ENCODE assay signal across 10 mouse cellular contexts in genomic region chr4:138414725-138415124, GRCm38 (mm10). TPM values are rescaled to one million over a fixed set of nuclear protein-coding genes. Genes with fewer than 3 reads are reported as not detected.
DNase-seq lines count a peak whose midpoint lies in the region; ATAC-seq and TF ChIP-seq lines count a peak whose summit lies in the region.
"Had no signal": no experiment of that assay in that cellular context is flagged by ENCODE, and none has a peak within 500 bp of the region (broad histone marks: within the 10 kb centered on the region; RNA-seq: fewer than 3 reads in every experiment).

No protein-coding gene starts in this region.

- no peaks in the 10 kb centered on the region; the same call in 1 of the 2 replicates for H3K9me3 ChIP-seq in heart, embryonic 12.5 days (replicated peaks)
- H3K9me3 ChIP-seq: limb, embryonic 12.5 days; neural tube, embryonic 15.5 days had no signal

- H3K27me3 ChIP-seq in heart, embryonic 12.5 days (replicated peaks), result peaks cover 49% of the 10 kb centered on the region

- peaks cover 7% of the 10 kb centered on the region for H3K4me1 ChIP-seq in heart, embryonic 12.5 days (replicated peaks)
- H3K4me1 ChIP-seq: limb, embryonic 12.5 days had no signal

- no peak for ATAC-seq in heart, embryonic 12.5 days (ENCODE audit: insufficient number of reproducible peaks, low FRiP score)

- no peaks in the 10 kb centered on the region for H3K36me3 ChIP-seq in heart, embryonic 12.5 days
- H3K36me3 ChIP-seq: limb, embryonic 12.5 days; neural tube, embryonic 15.5 days had no signal

- H3K27ac ChIP-seq in layer of hippocampus, adult 2 months, result peak overlapping the region; percentile 75
- H3K27ac ChIP-seq in heart, embryonic 12.5 days (ENCODE audit: poor library complexity, severe bottlenecking), result no peak overlapping the region
- H3K27ac ChIP-seq: limb, embryonic 12.5 days; neural tube, embryonic 15.5 days had no signal

- H3K9ac ChIP-seq in heart, embryonic 12.5 days, result peak overlapping the region; percentile 6; the same call in 1 of the 2 replicates
- H3K9ac ChIP-seq: limb, embryonic 12.5 days; neural tube, embryonic 15.5 days had no signal

- no peak overlapping the region for H3K4me3 ChIP-seq in layer of hippocampus, adult 2 months
- no peak overlapping the region for H3K4me3 ChIP-seq in heart, embryonic 12.5 days
- H3K4me3 ChIP-seq: erythroblast, embryonic 14.5 days; limb, embryonic 12.5 days; neural tube, embryonic 15.5 days had no signal

- DNase-seq in layer of hippocampus, adult 2 months (ENCODE audit: low spot score in 2 of 2), result peak; percentile 35 to 72
- no peak for DNase-seq in layer of hippocampus, postnatal 25 days (ENCODE audit: extremely low spot score in 1 of 2, low spot score in 1 of 2)
- peak; percentile 63 for DNase-seq in kidney, postnatal 10 days
- peak; percentile 74 to 77 for DNase-seq in right cerebral cortex, adult 2 months (ENCODE audit: low spot score in 2 of 2)
- DNase-seq in thymus, postnatal 36 days, result no peak
- DNase-seq in gastrocnemius, postnatal 10 days, result no peak

- 9% methylated on average over 5 of the region's 6 CpGs for WGBS in heart, embryonic 12.5 days

- H3K4me2 ChIP-seq in heart, embryonic 12.5 days, result peak overlapping the region; percentile 21; the same call in 1 of the 2 replicates
- H3K4me2 ChIP-seq: limb, embryonic 12.5 days; neural tube, embryonic 15.5 days had no signal

- no peak for TF ChIP-seq CTCF in layer of hippocampus, adult 2 months (conservative IDR thresholded peaks at IDR 0.05)

RNA-seq across cellular contexts. Expression of gene Fam43b, which starts 18.4 kb away (rescaled TPM):
- total RNA-seq in layer of hippocampus, adult 2 months (2021), result 10 to 100 TPM; 26.5 to 33.1 TPM
- 10 to 100 TPM; 28.7 to 31.0 TPM for total RNA-seq in layer of hippocampus, postnatal 25 days (2021)
- 0.06 TPM in 1 of 2 replicates, not detected in the other for polyA plus RNA-seq in heart, embryonic 12.5 days (2016; fragmentation: Nextera tagmentation; extraction: Ambion mirVana)
- under 1 TPM in 1 of 2 experiments, not detected in 1; 0.11 TPM for total RNA-seq in gastrocnemius, postnatal 10 days (2021)
- polyA plus RNA-seq: erythroblast, embryonic 14.5 days; limb, embryonic 12.5 days had no signal

RNA-seq across cellular contexts. Expression of gene Mul1, which starts 19.7 kb away (rescaled TPM):
- total RNA-seq in layer of hippocampus, adult 2 months (2021), result 10 to 100 TPM; 54.4 to 57.9 TPM
- total RNA-seq in layer of hippocampus, postnatal 25 days (2021), result 10 to 100 TPM; 57.7 to 57.8 TPM
- 18.6 and 21.5 TPM in 2 replicates for polyA plus RNA-seq in heart, embryonic 12.5 days (2016; fragmentation: Nextera tagmentation; extraction: Ambion mirVana)
- total RNA-seq in gastrocnemius, postnatal 10 days (2021), result 10 to 100 TPM; 32.3 to 35.7 TPM

RNA-seq across cellular contexts. Expression of gene Camk2n1, which starts 39.4 kb away (rescaled TPM):
- total RNA-seq in layer of hippocampus, adult 2 months (2021), result 100 to 1,000 TPM; 378 to 385 TPM
- 100 to 1,000 TPM; 348 to 359 TPM for total RNA-seq in layer of hippocampus, postnatal 25 days (2021)
- 1.1 and 1.4 TPM in 2 replicates for polyA plus RNA-seq in heart, embryonic 12.5 days (2016; fragmentation: Nextera tagmentation; extraction: Ambion mirVana)
- total RNA-seq in gastrocnemius, postnatal 10 days (2021), result 1 to 10 TPM; 5.9 to 7.2 TPM

RNA-seq across cellular contexts. Expression of gene Cda, which starts 46.9 kb away (rescaled TPM):
- 1 to 10 TPM; 1.9 to 3.2 TPM for total RNA-seq in layer of hippocampus, adult 2 months (2021)
- total RNA-seq in layer of hippocampus, postnatal 25 days (2021), result 1 to 10 TPM; 1.9 to 3.1 TPM
- 9.3 and 10.9 TPM in 2 replicates for polyA plus RNA-seq in heart, embryonic 12.5 days (2016; fragmentation: Nextera tagmentation; extraction: Ambion mirVana)
- total RNA-seq in gastrocnemius, postnatal 10 days (2021), result 1 to 10 TPM; 2.5 to 2.8 TPM

Comparison
In these comparisons a context has a peak if more than half of its experiments do, and no peak if none do; other contexts are left out.
1. DNase-seq: peak in layer of hippocampus, adult 2 months (2 of 2), kidney, postnatal 10 days (single experiment) and right cerebral cortex, adult 2 months (2 of 2); none in layer of hippocampus, postnatal 25 days (0 of 2), thymus, postnatal 36 days (0 of 2) and gastrocnemius, postnatal 10 days (single experiment).
2. RNA of gene Fam43b, which starts 18.4 kb away (total RNA-seq): 26.5 to 33.1 TPM in layer of hippocampus, adult 2 months and 28.7 to 31.0 TPM in layer of hippocampus, postnatal 25 days; 0.11 TPM in gastrocnemius, postnatal 10 days; every median in the first group is over 10 times any median in the second.
3. RNA of gene Camk2n1, which starts 39.4 kb away (total RNA-seq): 378 to 385 TPM in layer of hippocampus, adult 2 months and 348 to 359 TPM in layer of hippocampus, postnatal 25 days; 5.9 to 7.2 TPM in gastrocnemius, postnatal 10 days; every median in the first group is over 10 times any median in the second.